Mouse (Mus musculus) G1E (cell line): ENCODE measurements around the gene Zfp184.
"Not testable (repeated sequence)": the region's sequence is repeated elsewhere in the genome, so short reads cannot be mapped to it uniquely, and the experiment has no call there.

Source experiments
- CTCF ChIP-seq: IDR thresholded peaks from 2 replicates; pipeline ENCODE4 v1.5.1; 2012; ENCODE audit warnings: low read depth, low read length, inconsistent platforms, mixed read lengths
- GATA1 ChIP-seq: IDR thresholded peaks from 2 replicates; pipeline ENCODE4 v1.6.1; 2012; ENCODE audit warnings: borderline replicate concordance, low read length, inconsistent platforms, mixed read lengths
- TAL1 ChIP-seq: conservative IDR thresholded peaks from 2 replicates; pipeline ENCODE4 v1.6.1; 2012; ENCODE audit warnings: low read depth, low read length, inconsistent platforms, mixed read lengths

- TF ChIP-seq CTCF, TAL1, GATA1: not testable (repeated sequence)
These were observed 43.9 kb upstream of the Zfp184 start for GRCm38 (mm10) chr13:21900870-21901565.
